ENCODE assay signal across 8 mouse cellular contexts in genomic region chr5:147357536-147357935, GRCm38 (mm10). TPM values are rescaled to one million over a fixed set of nuclear protein-coding genes. Genes with fewer than 3 reads are reported as not detected.
DNase-seq lines count a peak whose midpoint lies in the region; ATAC-seq lines count a peak whose summit lies in the region.

No protein-coding gene starts in this region.

- no peak overlapping the region for H3K9ac ChIP-seq in midbrain, embryonic 13.5 days (replicated peaks)

- ATAC-seq in midbrain, embryonic 13.5 days: no peak

- WGBS in midbrain, embryonic 10.5 days: 49% methylated on average over 3 of the region's 3 CpGs
- 35% methylated on average over 3 of the region's 3 CpGs for WGBS in midbrain, embryonic 13.5 days

- no peaks in the 10 kb centered on the region for H3K27me3 ChIP-seq in midbrain, embryonic 10.5 days (ENCODE audit: low read depth, poor library complexity, severe bottlenecking)
- no peaks in the 10 kb centered on the region for H3K27me3 ChIP-seq in midbrain, embryonic 13.5 days

- no peak overlapping the region for H3K27ac ChIP-seq in midbrain, embryonic 10.5 days (replicated peaks)
- H3K27ac ChIP-seq in midbrain, embryonic 13.5 days: no peak overlapping the region

- H3K9me3 ChIP-seq in midbrain, embryonic 10.5 days (replicated peaks): no peaks in the 10 kb centered on the region
- no peaks in the 10 kb centered on the region for H3K9me3 ChIP-seq in midbrain, embryonic 13.5 days

- peak; percentile 9 for DNase-seq in cerebellum, adult 8-10 months
- no peak for DNase-seq in cerebellum, adult 11-12 months
- DNase-seq in midbrain, embryonic 10.5 days (ENCODE audit: low spot score): peak; percentile 25
- DNase-seq in cerebellum, adult 9-10 months: peak; percentile 13
- DNase-seq in natural killer cell, adult 2 months (ENCODE audit: low spot score in 2 of 2): peak; percentile 32 to 55
- no peak for DNase-seq in layer of hippocampus, adult 11-12 months (ENCODE audit: low spot score)
- no peak for DNase-seq in ovary, postnatal 10 days (ENCODE audit: low spot score)

- H3K4me1 ChIP-seq in midbrain, embryonic 10.5 days: no peaks in the 10 kb centered on the region
- H3K4me1 ChIP-seq in midbrain, embryonic 13.5 days (replicated peaks): no peaks in the 10 kb centered on the region

- H3K4me3 ChIP-seq in midbrain, embryonic 10.5 days: no peak overlapping the region
- H3K4me3 ChIP-seq in midbrain, embryonic 13.5 days (replicated peaks): no peak overlapping the region

- no peaks in the 10 kb centered on the region for H3K36me3 ChIP-seq in midbrain, embryonic 10.5 days
- H3K36me3 ChIP-seq in midbrain, embryonic 13.5 days: no peaks in the 10 kb centered on the region

- no peak overlapping the region for H3K4me2 ChIP-seq in midbrain, embryonic 13.5 days (replicated peaks)

RNA-seq across cellular contexts. Expression of gene Urad, which starts 35.3 kb away (rescaled TPM):
- not detected in 2 replicates for polyA plus RNA-seq in midbrain, embryonic 10.5 days (2016; fragmentation: Nextera tagmentation; extraction: Ambion mirVana)
- polyA plus RNA-seq in midbrain, embryonic 13.5 days (2015; fragmentation: Nextera tagmentation; extraction: Ambion mirVana): not detected in 2 replicates

RNA-seq across cellular contexts. Expression of gene Flt3, which starts 42.8 kb away (rescaled TPM):
- polyA plus RNA-seq in midbrain, embryonic 10.5 days (2016; fragmentation: Nextera tagmentation; extraction: Ambion mirVana): 0.02 and 0.12 TPM in 2 replicates
- 0.09 and 0.12 TPM in 2 replicates for polyA plus RNA-seq in midbrain, embryonic 13.5 days (2015; fragmentation: Nextera tagmentation; extraction: Ambion mirVana)

RNA-seq across cellular contexts. Expression of gene Cdx2, which starts 50.5 kb away (rescaled TPM):
- polyA plus RNA-seq in midbrain, embryonic 10.5 days (2016; fragmentation: Nextera tagmentation; extraction: Ambion mirVana): not detected in 2 replicates
- polyA plus RNA-seq in midbrain, embryonic 13.5 days (2015; fragmentation: Nextera tagmentation; extraction: Ambion mirVana): not detected in 2 replicates

Comparison
In these comparisons a context has a peak if more than half of its experiments do, and no peak if none do; other contexts are left out.
1. DNase-seq: peak in cerebellum, adult 8-10 months (single experiment), midbrain, embryonic 10.5 days (single experiment), cerebellum, adult 9-10 months (single experiment) and natural killer cell, adult 2 months (2 of 2); none in cerebellum, adult 11-12 months (single experiment), layer of hippocampus, adult 11-12 months (single experiment) and ovary, postnatal 10 days (single experiment).